Mouse (Mus musculus): ENCODE measurements at regions not wholly inside any gene's neighbourhood (a gene's known extent, or its start where the extent isn't known, plus 50 kb on each side); places are given as distances from the start of the nearest gene placed in this dataset.

GRCm38 (mm10) chr1:186223417-186223816 lies 106.3 kb upstream of the Lyplal1 start:
- no peaks in the 10 kb centered on the region for H3K9me3 ChIP-seq (replicated peaks; ENCODE audit: insufficient read depth, low read length)
- H3K4me3 ChIP-seq (ENCODE audit: control insufficient read depth in 1 of 2, insufficient read depth in 1 of 2, low read depth in 2 of 2, low read length in 2 of 2), result no peak overlapping the region
- no peak overlapping the region for H3K27ac ChIP-seq (ENCODE audit: control insufficient read depth, low read depth, low read length)
- no peak overlapping the region for H3K9ac ChIP-seq (ENCODE audit: control insufficient read depth, low read depth, low read length, poor library complexity, severe bottlenecking)
- H3K36me3 ChIP-seq (ENCODE audit: control insufficient read depth in 1 of 2, insufficient read depth in 2 of 2, low read length in 2 of 2), result no peaks in the 10 kb centered on the region
- H3K27me3 ChIP-seq (ENCODE audit: control insufficient read depth in 1 of 2, insufficient read depth in 2 of 2, low read length in 2 of 2), result no peaks in the 10 kb centered on the region
- no peak for TF ChIP-seq MYC (IDR thresholded peaks at IDR 0.05; ENCODE audit: low read depth, low read length)
- TF ChIP-seq USF2 (IDR thresholded peaks at IDR 0.05; ENCODE audit: borderline replicate concordance in 1 of 2, insufficient read depth in 1 of 2, low read depth in 1 of 2, low read length in 2 of 2), result no peak
- TF ChIP-seq MAX (IDR thresholded peaks at IDR 0.05; ENCODE audit: low read length), result no peak
- no peak for TF ChIP-seq UBTF (IDR thresholded peaks at IDR 0.05; ENCODE audit: borderline replicate concordance, insufficient read depth, low read depth, low read length)
- TF ChIP-seq ZKSCAN1 (IDR thresholded peaks at IDR 0.05; ENCODE audit: low read depth, low read length), result no peak
- no peak for TF ChIP-seq USF1 (IDR thresholded peaks at IDR 0.05; ENCODE audit: low read depth, low read length)
- no peak for TF ChIP-seq TBP (IDR thresholded peaks at IDR 0.05; ENCODE audit: low read depth, low read length)
- TF ChIP-seq POLR2AphosphoS2 (IDR thresholded peaks at IDR 0.05; ENCODE audit: low read length), result no peak
- TF ChIP-seq HCFC1 (IDR thresholded peaks at IDR 0.05; ENCODE audit: low read depth, low read length), result no peak
- no peak for DNase-seq (ENCODE audit: low read depth, low spot score)
- no peaks in the 10 kb centered on the region for H3K79me2 ChIP-seq (ENCODE audit: control insufficient read depth, insufficient read depth, low read length, poor library complexity)
- H3K4me1 ChIP-seq (ENCODE audit: control insufficient read depth in 1 of 2, insufficient read depth in 2 of 2, low read length in 2 of 2), result no peaks in the 10 kb centered on the region

- Histone ChIP-seq H3K9ac (ENCODE audit: control insufficient read depth, low read depth, low read length, poor library complexity, severe bottlenecking) (no peak overlapping the region), H3K4me1 (ENCODE audit: control insufficient read depth in 1 of 2, insufficient read depth in 2 of 2, low read length in 2 of 2) (no peaks in the 10 kb centered on the region), H3K36me3 (ENCODE audit: control insufficient read depth in 1 of 2, insufficient read depth in 2 of 2, low read length in 2 of 2) (no peaks in the 10 kb centered on the region), H3K4me3 (ENCODE audit: control insufficient read depth in 1 of 2, insufficient read depth in 1 of 2, low read depth in 2 of 2, low read length in 2 of 2) (no peak overlapping the region), H3K79me2 (ENCODE audit: control insufficient read depth, insufficient read depth, low read length, poor library complexity) (no peaks in the 10 kb centered on the region), H3K27me3 (ENCODE audit: control insufficient read depth in 1 of 2, insufficient read depth in 2 of 2, low read length in 2 of 2) (no peaks in the 10 kb centered on the region), H3K27ac (ENCODE audit: control insufficient read depth, low read depth, low read length) (no peak overlapping the region), H3K9me3 (replicated peaks; ENCODE audit: insufficient read depth, low read length) (no peaks in the 10 kb centered on the region)
- no peak for DNase-seq (ENCODE audit: low read depth, low spot score)
- TF ChIP-seq BHLHE40 (IDR thresholded peaks at IDR 0.05; ENCODE audit: borderline replicate concordance, low read depth, low read length) (no peak), HCFC1 (IDR thresholded peaks at IDR 0.05; ENCODE audit: low read depth, low read length) (no peak), MEF2A (IDR thresholded peaks at IDR 0.05; ENCODE audit: extremely low read depth, insufficient replicate concordance, low read depth, low read length, poor library complexity, severe bottlenecking) (no peak), ZNF384 (IDR thresholded peaks at IDR 0.05; ENCODE audit: low read depth, low read length) (no peak)
These were observed 101.9 kb upstream of the Lyplal1 start for GRCm38 (mm10) chr1:186218995-186219394.

DNA sequence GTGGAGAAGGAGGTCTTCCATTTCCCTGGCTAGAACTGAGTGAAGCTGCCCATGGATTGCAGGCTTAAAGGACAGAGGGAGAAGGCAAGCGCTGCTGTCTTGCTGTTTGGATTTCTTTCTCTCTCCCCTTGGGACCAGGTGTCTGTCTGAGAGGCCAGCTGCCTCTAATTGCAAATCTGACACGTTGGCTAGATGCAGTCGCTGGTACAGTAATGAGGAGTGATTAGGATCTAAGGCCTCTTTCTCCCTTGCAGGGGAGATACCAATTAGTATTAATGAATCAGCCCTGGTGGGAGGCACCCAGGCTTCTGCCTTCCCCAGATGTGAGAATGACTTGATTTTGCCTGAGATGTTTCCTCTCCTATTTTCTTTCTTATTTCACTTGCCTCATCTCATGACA lies 100.1 kb upstream of the Lyplal1 start:
- no peaks in the 10 kb centered on the region for H3K36me3 ChIP-seq (ENCODE audit: control insufficient read depth in 1 of 2, insufficient read depth in 2 of 2, low read length in 2 of 2)
- H3K79me2 ChIP-seq (ENCODE audit: control insufficient read depth, insufficient read depth, low read length, poor library complexity), result no peaks in the 10 kb centered on the region
- H3K4me1 ChIP-seq (ENCODE audit: control insufficient read depth in 1 of 2, insufficient read depth in 2 of 2, low read length in 2 of 2), result no peaks in the 10 kb centered on the region
- no peak overlapping the region for H3K9ac ChIP-seq (ENCODE audit: control insufficient read depth, low read depth, low read length, poor library complexity, severe bottlenecking)
- H3K4me3 ChIP-seq (ENCODE audit: control insufficient read depth in 1 of 2, insufficient read depth in 1 of 2, low read depth in 2 of 2, low read length in 2 of 2), result no peak overlapping the region
- no peak for TF ChIP-seq NRF1 (IDR thresholded peaks at IDR 0.05; ENCODE audit: insufficient read depth, low read depth, low read length, poor library complexity, severe bottlenecking)
- TF ChIP-seq SIN3A (IDR thresholded peaks at IDR 0.05; ENCODE audit: low read length), result no peak
- no peak for TF ChIP-seq E2F4 (IDR thresholded peaks at IDR 0.05; ENCODE audit: borderline replicate concordance, low read depth, low read length)
- TF ChIP-seq MEF2A (IDR thresholded peaks at IDR 0.05; ENCODE audit: extremely low read depth, insufficient replicate concordance, low read depth, low read length, poor library complexity, severe bottlenecking), result no peak
- no peak for TF ChIP-seq MYC (IDR thresholded peaks at IDR 0.05; ENCODE audit: low read depth, low read length)
- TF ChIP-seq USF1 (IDR thresholded peaks at IDR 0.05; ENCODE audit: low read depth, low read length), result no peak
- TF ChIP-seq CHD1 (IDR thresholded peaks at IDR 0.05; ENCODE audit: low read depth, low read length), result no peak
- no peak for TF ChIP-seq CHD2 (IDR thresholded peaks at IDR 0.05; ENCODE audit: low read length)
- no peak for TF ChIP-seq UBTF (IDR thresholded peaks at IDR 0.05; ENCODE audit: borderline replicate concordance, insufficient read depth, low read depth, low read length)
- TF ChIP-seq MYB (IDR thresholded peaks at IDR 0.05; ENCODE audit: low read depth, low read length), result no peak
- no peak for TF ChIP-seq HCFC1 (IDR thresholded peaks at IDR 0.05; ENCODE audit: low read depth, low read length)
- no peak for TF ChIP-seq ETS1 (IDR thresholded peaks at IDR 0.05; ENCODE audit: low read depth, low read length)
- TF ChIP-seq MAZ (IDR thresholded peaks at IDR 0.05; ENCODE audit: low read depth, low read length), result no peak
- no peak for TF ChIP-seq ZKSCAN1 (IDR thresholded peaks at IDR 0.05; ENCODE audit: low read depth, low read length)
- no peak for TF ChIP-seq POLR2AphosphoS5 (IDR thresholded peaks at IDR 0.05; ENCODE audit: borderline replicate concordance, low read depth, low read length)
- no peak overlapping the region for H3K27ac ChIP-seq (ENCODE audit: control insufficient read depth, low read depth, low read length)
- H3K27me3 ChIP-seq (ENCODE audit: control insufficient read depth in 1 of 2, insufficient read depth in 2 of 2, low read length in 2 of 2), result no peaks in the 10 kb centered on the region
- H3K9me3 ChIP-seq (replicated peaks; ENCODE audit: insufficient read depth, low read length), result no peaks in the 10 kb centered on the region
- DNase-seq (ENCODE audit: low read depth, low spot score), result no peak

All from MEL (cell line).